Mouse (Mus musculus): ENCODE data around the gene Rpl21. TPM values are rescaled to one million over a fixed set of nuclear protein-coding genes. Genes with fewer than 3 reads are reported as not detected.
A peak's percentile ranks its signal among the peaks of the same experiment; 100 is the strongest.
"Not testable (repeated sequence)": the region's sequence is repeated elsewhere in the genome, so short reads cannot be mapped to it uniquely, and the experiment has no call there.

Rpl21 gene
- polyA plus RNA-seq, 1 experiment from 2014 or later = 312 TPM

- no peaks in the 10 kb centered on the region for H3K36me3 ChIP-seq
- no peaks in the 10 kb centered on the region for H3K4me1 ChIP-seq (replicated peaks)
- H3K27ac ChIP-seq (replicated peaks) = no peak overlapping the region
- H3K4me3 ChIP-seq = no peak overlapping the region
- H3K9ac ChIP-seq = no peak overlapping the region
- no peak for ATAC-seq (ENCODE audit: low FRiP score, low read depth)
- no peaks in the 10 kb centered on the region for H3K9me3 ChIP-seq
- no peaks in the 10 kb centered on the region for H3K27me3 ChIP-seq
- no peak overlapping the region for H3K4me2 ChIP-seq
- 90% methylated on average over 8 of the region's 8 CpGs for WGBS
Observed at GRCm38 (mm10) chr5:146857620-146858019, 24.9 kb downstream of the Rpl21 start.

- Histone ChIP-seq H3K27me3 (no peaks in the 10 kb centered on the region), H3K4me3 (no peak overlapping the region), H3K4me1 (replicated peaks) (no peaks in the 10 kb centered on the region), H3K9me3 (no peaks in the 10 kb centered on the region), H3K9ac (no peak overlapping the region), H3K36me3 (no peaks in the 10 kb centered on the region), H3K27ac (replicated peaks) (no peak overlapping the region), H3K4me2 (no peak overlapping the region)
- 74% methylated on average over 9 of the region's 9 CpGs for WGBS
- peak; percentile 51; the same call in 1 of the 2 replicates for ATAC-seq (ENCODE audit: low FRiP score, low read depth)
Observed at GRCm38 (mm10) chr5:146858772-146859171, 26.1 kb downstream of the Rpl21 start.

- H3K4me3 ChIP-seq = no peak overlapping the region
- H3K27ac ChIP-seq (replicated peaks) = no peak overlapping the region
- no peaks in the 10 kb centered on the region for H3K9me3 ChIP-seq
- H3K27me3 ChIP-seq = no peaks in the 10 kb centered on the region
- no peak overlapping the region for H3K4me2 ChIP-seq
- H3K4me1 ChIP-seq (replicated peaks) = no peaks in the 10 kb centered on the region
- 54% methylated on average over 8 of the region's 8 CpGs for WGBS
- ATAC-seq (ENCODE audit: low FRiP score, low read depth) = peak; percentile 47; the same call in 1 of the 2 replicates
- no peaks in the 10 kb centered on the region for H3K36me3 ChIP-seq
- no peak overlapping the region for H3K9ac ChIP-seq
Observed at GRCm38 (mm10) chr5:146859246-146859645, 26.6 kb downstream of the Rpl21 start.

GRCm38 (mm10) chr5:146860222-146860998, 27.7 kb downstream of the Rpl21 start:
- no peak for ATAC-seq (ENCODE audit: low FRiP score, low read depth)
- H3K27ac ChIP-seq (replicated peaks) = no peak overlapping the region

GRCm38 (mm10) chr5:146861588-146861987, 28.9 kb downstream of the Rpl21 start:
- Histone ChIP-seq H3K4me3 (no peak overlapping the region), H3K27me3 (no peaks in the 10 kb centered on the region), H3K9ac (no peak overlapping the region), H3K4me2 (no peak overlapping the region), H3K4me1 (replicated peaks) (no peaks in the 10 kb centered on the region), H3K36me3 (no peaks in the 10 kb centered on the region), H3K9me3 (no peaks in the 10 kb centered on the region), H3K27ac (replicated peaks) (0 out of 2 replicates have a peak overlapping the region, but pooled peaks have one; percentile 7)
- 35% methylated on average over 7 of the region's 7 CpGs for WGBS
- no peak for ATAC-seq (ENCODE audit: low FRiP score, low read depth)

More at GRCm38 (mm10) chr5:146860222-146860998, 27.7 kb downstream of the Rpl21 start:
- Histone ChIP-seq H3K4me3 (no peak overlapping the region), H3K9ac (no peak overlapping the region), H3K4me2 (no peak overlapping the region), H3K4me1 (replicated peaks) (no peaks in the 10 kb centered on the region), H3K36me3 (no peaks in the 10 kb centered on the region), H3K9me3 (no peaks in the 10 kb centered on the region), H3K27me3 (no peaks in the 10 kb centered on the region)
- 77% methylated on average over 18 of the region's 18 CpGs for WGBS

GRCm38 (mm10) chr5:146865511-146865910, 32.8 kb downstream of the Rpl21 start:
- ATAC-seq (ENCODE audit: low FRiP score, low read depth) = no peak
- peaks cover 14% of the 10 kb centered on the region for H3K4me1 ChIP-seq (replicated peaks)
- H3K9me3 ChIP-seq = no peaks in the 10 kb centered on the region
- H3K4me3 ChIP-seq = no peak overlapping the region
- no peaks in the 10 kb centered on the region for H3K27me3 ChIP-seq
- no peak overlapping the region for H3K4me2 ChIP-seq
- no peaks in the 10 kb centered on the region for H3K36me3 ChIP-seq
- no peak overlapping the region for H3K27ac ChIP-seq (replicated peaks)
- no peak overlapping the region for H3K9ac ChIP-seq
- WGBS = 75% methylated on average over 4 of the region's 4 CpGs

- Histone ChIP-seq H3K27ac (replicated peaks) (no peak overlapping the region), H3K4me3 (no peak overlapping the region), H3K4me1 (replicated peaks) (peaks cover 14% of the 10 kb centered on the region), H3K36me3 (no peaks in the 10 kb centered on the region), H3K27me3 (no peaks in the 10 kb centered on the region), H3K9ac (no peak overlapping the region), H3K9me3 (no peaks in the 10 kb centered on the region), H3K4me2 (no peak overlapping the region)
- WGBS = 94% methylated on average over 2 of the region's 2 CpGs
- no peak for ATAC-seq (ENCODE audit: low FRiP score, low read depth)
Observed at GRCm38 (mm10) chr5:146866277-146866676, 33.6 kb downstream of the Rpl21 start.

- Histone ChIP-seq H3K4me1 (replicated peaks) (peaks cover 14% of the 10 kb centered on the region), H3K4me3 (peak overlapping the region; percentile 6; the same call in 1 of the 2 replicates)
- WGBS = 7% methylated on average over 19 of the region's 19 CpGs
Observed at GRCm38 (mm10) chr5:146867246-146867945, 34.7 kb downstream of the Rpl21 start.

GRCm38 (mm10) chr5:146867946-146868314, 35.2 kb downstream of the Rpl21 start:
- H3K9ac ChIP-seq = no peak overlapping the region
- peak overlapping the region; percentile 54; the same call in 1 of the 2 replicates for H3K27ac ChIP-seq (replicated peaks)
- no peaks in the 10 kb centered on the region for H3K27me3 ChIP-seq
- WGBS = 15% methylated on average over 4 of the region's 4 CpGs
- peak overlapping the region; percentile 42 for H3K4me2 ChIP-seq
- no peaks in the 10 kb centered on the region for H3K36me3 ChIP-seq
- H3K9me3 ChIP-seq = no peaks in the 10 kb centered on the region
- peak; percentile 35; the same call in 1 of the 2 replicates for ATAC-seq (ENCODE audit: low FRiP score, low read depth)
- peaks cover 14% of the 10 kb centered on the region for H3K4me1 ChIP-seq (replicated peaks)
- no peak overlapping the region for H3K4me3 ChIP-seq

More at GRCm38 (mm10) chr5:146867246-146867945, 34.7 kb downstream of the Rpl21 start:
- Histone ChIP-seq H3K4me2 (peak overlapping the region; percentile 42), H3K9me3 (no peaks in the 10 kb centered on the region), H3K27ac (replicated peaks) (peak overlapping the region; percentile 54), H3K36me3 (no peaks in the 10 kb centered on the region), H3K9ac (0 out of 2 replicates have a peak overlapping the region, but pooled peaks have one; percentile 0), H3K27me3 (no peaks in the 10 kb centered on the region)
- peak; percentile 80 for ATAC-seq (ENCODE audit: low FRiP score, low read depth)

GRCm38 (mm10) chr5:146872981-146873631, 40.4 kb downstream of the Rpl21 start:
- Histone ChIP-seq H3K4me2 (no peak overlapping the region), H3K9me3 (no peaks in the 10 kb centered on the region), H3K27me3 (no peaks in the 10 kb centered on the region), H3K4me3 (no peak overlapping the region), H3K36me3 (no peaks in the 10 kb centered on the region), H3K4me1 (replicated peaks) (peaks cover under 1% of the 10 kb centered on the region; the same call in 1 of the 2 replicates), H3K27ac (replicated peaks) (no peak overlapping the region), H3K9ac (no peak overlapping the region)
- ATAC-seq (ENCODE audit: low FRiP score, low read depth) = no peak
- WGBS = 91% methylated on average over 5 of the region's 5 CpGs

- no peaks in the 10 kb centered on the region for H3K4me1 ChIP-seq (replicated peaks)
- H3K27ac ChIP-seq (replicated peaks) = no peak overlapping the region
- H3K36me3 ChIP-seq = no peaks in the 10 kb centered on the region
- ATAC-seq (ENCODE audit: low FRiP score, low read depth) = no peak
- H3K4me2 ChIP-seq = no peak overlapping the region
- no peaks in the 10 kb centered on the region for H3K9me3 ChIP-seq
- H3K9ac ChIP-seq = no peak overlapping the region
- H3K27me3 ChIP-seq = no peaks in the 10 kb centered on the region
- WGBS = 83% methylated on average over 2 of the region's 2 CpGs
- H3K4me3 ChIP-seq = no peak overlapping the region
Observed at GRCm38 (mm10) chr5:146876024-146876423, 43.3 kb downstream of the Rpl21 start.

GRCm38 (mm10) chr5:146877882-146878281, 45.2 kb downstream of the Rpl21 start:
- not testable (repeated sequence) for ATAC-seq (ENCODE audit: low FRiP score, low read depth); H3K9ac ChIP-seq; H3K4me2 ChIP-seq; H3K4me1 ChIP-seq (replicated peaks); H3K27ac ChIP-seq (replicated peaks); H3K4me3 ChIP-seq; H3K27me3 ChIP-seq; H3K36me3 ChIP-seq; H3K9me3 ChIP-seq
- 69% methylated on average over 5 of the region's 6 CpGs for WGBS

Measured in hindbrain, embryonic 15.5 days (tissue).